Mouse (Mus musculus): ENCODE results near the gene Gtpbp3. TPM values are rescaled to one million over a fixed set of nuclear protein-coding genes. Genes with fewer than 3 reads are reported as not detected.
A peak's percentile ranks its signal among the peaks of the same experiment; 100 is the strongest.

Gene Gtpbp3
- polyA plus RNA-seq, 1 experiment: 6.1 TPM

DNA sequence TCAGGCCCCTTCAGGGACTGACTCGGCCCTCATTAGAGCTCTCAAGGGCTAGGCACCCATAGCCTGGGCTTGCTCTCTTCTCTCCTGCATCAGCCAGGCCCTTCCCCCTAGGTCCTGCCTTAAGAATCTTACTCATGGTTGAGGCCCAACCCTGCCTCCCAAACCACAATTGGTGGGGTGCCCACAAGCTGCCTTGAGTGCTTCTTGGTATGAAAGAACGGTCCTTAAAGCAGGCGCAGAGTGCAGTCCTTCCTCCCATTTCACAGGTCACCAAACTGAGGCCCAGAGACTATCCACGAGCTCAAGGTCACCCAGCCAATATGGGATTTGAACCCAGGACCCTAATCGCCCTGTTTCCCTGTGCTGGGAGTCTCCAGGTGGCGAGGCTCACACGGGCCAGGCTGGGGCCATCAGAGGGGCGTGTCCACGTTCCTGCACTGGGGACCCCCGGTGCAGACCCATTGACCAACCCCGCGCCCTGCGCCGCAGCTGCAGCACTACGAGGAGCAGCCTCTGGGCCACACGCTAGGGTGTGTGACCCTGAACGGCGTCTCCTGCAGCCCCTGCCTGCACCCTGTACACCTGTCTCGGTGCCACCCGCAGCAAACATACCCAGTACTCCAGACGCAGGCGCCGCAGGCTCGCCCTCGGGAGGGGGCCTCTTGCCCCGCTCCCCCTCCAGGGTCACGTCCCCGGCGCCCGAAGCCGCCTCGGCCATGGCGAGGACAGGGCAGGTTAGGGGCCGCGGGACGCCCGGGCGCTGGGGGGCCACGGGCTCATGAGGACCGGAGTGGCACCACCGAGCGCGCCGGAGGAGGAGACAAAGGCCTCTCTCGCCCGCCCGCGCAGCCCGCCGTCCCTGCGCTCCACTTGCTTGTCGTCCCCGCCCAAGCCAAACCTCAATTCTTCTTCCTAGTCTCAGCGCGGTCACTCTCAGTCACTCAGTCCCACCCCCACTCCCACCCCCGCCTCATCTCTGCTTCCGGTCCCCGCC is 2.5 kb upstream of the Gtpbp3 start, which contains the start of gene Ano8:
Gene Ano8, minus strand, starts transcription at position 822 of the 994 bp plus-strand sequence.
- TF ChIP-seq CTCF (IDR thresholded peaks at IDR 0.05; ENCODE audit: control insufficient read depth, insufficient read depth, insufficient replicate concordance, low read depth, low read length) (no peak), POLR2A (IDR thresholded peaks at IDR 0.05; ENCODE audit: control insufficient read depth, low read depth, low read length) (no peak)
- H3K4me1 ChIP-seq (ENCODE audit: control insufficient read depth, insufficient read depth, low read length): peaks cover 39% of the 10 kb centered on the region
- no peaks in the 10 kb centered on the region for H3K36me3 ChIP-seq (ENCODE audit: control insufficient read depth, insufficient read depth, low read length)

DNA sequence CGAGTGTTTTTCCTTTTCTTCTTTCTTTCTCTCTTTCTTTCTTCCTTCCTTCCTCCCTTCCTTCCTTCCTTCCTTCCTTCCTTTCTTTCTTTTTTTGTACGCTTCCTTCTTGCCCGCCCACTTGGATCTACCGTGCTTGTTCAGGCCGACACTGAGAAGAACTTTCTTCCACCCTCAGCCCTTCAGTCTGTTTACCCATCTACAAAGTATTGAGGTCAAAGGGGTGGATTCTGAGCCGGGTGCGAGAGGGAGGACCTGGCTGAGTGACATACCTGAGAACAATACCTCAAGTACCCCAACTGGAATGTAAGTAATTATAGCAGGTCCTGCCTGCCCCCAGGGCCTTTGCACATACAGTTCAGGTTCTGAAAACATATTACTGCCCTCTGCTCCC is 1.8 kb upstream of the Gtpbp3 start:
- Histone ChIP-seq H3K27ac (ENCODE audit: control insufficient read depth, insufficient read depth, low read depth, low read length) (no peak overlapping the region), H3K27me3 (ENCODE audit: control insufficient read depth, insufficient read depth, low read length) (no peaks in the 10 kb centered on the region), H3K4me3 (ENCODE audit: control insufficient read depth, low read depth, low read length) (no peak overlapping the region), H3K36me3 (ENCODE audit: control insufficient read depth, insufficient read depth, low read length) (no peaks in the 10 kb centered on the region), H3K4me1 (ENCODE audit: control insufficient read depth, insufficient read depth, low read length) (peaks cover 35% of the 10 kb centered on the region)
- TF ChIP-seq CTCF (IDR thresholded peaks at IDR 0.05; ENCODE audit: control insufficient read depth, insufficient read depth, insufficient replicate concordance, low read depth, low read length): no peak
- TF ChIP-seq POLR2A (IDR thresholded peaks at IDR 0.05; ENCODE audit: control insufficient read depth, low read depth, low read length): no peak

More for the DNA sequence above, 2.5 kb upstream of the Gtpbp3 start, which contains the start of gene Ano8:
- Histone ChIP-seq H3K27me3 (ENCODE audit: control insufficient read depth, insufficient read depth, low read length) (no peaks in the 10 kb centered on the region), H3K27ac (ENCODE audit: control insufficient read depth, insufficient read depth, low read depth, low read length) (no peak within 1 kb of the TSS), H3K4me3 (ENCODE audit: control insufficient read depth, low read depth, low read length) (peak within 1 kb of the TSS; percentile 57)

DNA sequence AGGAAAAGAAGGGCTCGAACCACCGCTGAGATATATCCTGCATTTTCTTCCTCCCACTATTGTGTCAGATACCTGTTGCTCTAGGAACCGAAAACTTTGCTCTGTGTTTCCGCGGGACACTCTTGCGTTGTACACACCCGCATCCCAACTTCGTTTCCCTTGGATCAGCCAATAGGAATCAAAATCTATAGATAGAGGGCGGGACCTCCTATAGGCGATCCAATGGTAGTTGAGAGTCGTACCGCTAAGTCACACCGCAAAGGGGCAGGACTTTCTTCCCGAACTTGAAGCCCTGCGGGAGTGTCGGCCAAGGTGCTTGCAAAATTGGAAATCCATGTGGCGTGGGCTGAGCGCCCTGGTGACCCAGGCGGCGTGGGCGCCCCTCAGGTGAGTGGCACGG is 551 bp downstream of the Gtpbp3 start:
- H3K27me3 ChIP-seq (ENCODE audit: control insufficient read depth, insufficient read depth, low read length): no peaks in the 10 kb centered on the region
- TF ChIP-seq POLR2A (IDR thresholded peaks at IDR 0.05; ENCODE audit: control insufficient read depth, low read depth, low read length) (peak; percentile 64), CTCF (IDR thresholded peaks at IDR 0.05; ENCODE audit: control insufficient read depth, insufficient read depth, insufficient replicate concordance, low read depth, low read length) (0 out of 2 replicates have a peak, but pooled peaks have one; percentile 11)
- peaks cover 3% of the 10 kb centered on the region for H3K36me3 ChIP-seq (ENCODE audit: control insufficient read depth, insufficient read depth, low read length)
- H3K4me3 ChIP-seq (ENCODE audit: control insufficient read depth, low read depth, low read length): peak overlapping the region; percentile 88
- no peak overlapping the region; the same call in 1 of the 2 replicates for H3K27ac ChIP-seq (ENCODE audit: control insufficient read depth, insufficient read depth, low read depth, low read length)
- peaks cover 30% of the 10 kb centered on the region for H3K4me1 ChIP-seq (ENCODE audit: control insufficient read depth, insufficient read depth, low read length)

DNA sequence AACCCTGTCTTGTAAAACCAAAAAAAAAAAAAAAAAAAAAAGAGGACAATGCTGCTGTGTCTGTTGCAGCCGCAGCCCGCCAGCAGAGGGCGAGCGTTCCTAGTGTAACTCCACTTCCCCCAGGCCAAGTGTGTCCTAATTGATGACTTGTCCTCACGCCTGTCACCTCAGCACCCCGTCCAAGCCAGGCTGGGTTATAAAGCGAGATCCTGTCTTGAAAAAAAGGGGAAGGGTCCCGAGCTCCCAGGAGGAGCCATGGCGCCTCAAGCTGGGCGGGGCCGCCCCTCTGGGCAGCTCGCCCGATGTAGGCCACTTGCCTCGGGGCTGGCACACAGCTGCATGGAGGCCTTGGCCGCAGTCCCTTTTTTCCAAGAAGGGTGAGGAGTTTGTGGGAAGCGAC is 7.1 kb downstream of the Gtpbp3 start:
- Histone ChIP-seq H3K27ac (ENCODE audit: control insufficient read depth, insufficient read depth, low read depth, low read length) (no peak overlapping the region), H3K4me1 (ENCODE audit: control insufficient read depth, insufficient read depth, low read length) (peaks cover 8% of the 10 kb centered on the region), H3K4me3 (ENCODE audit: control insufficient read depth, low read depth, low read length) (no peak overlapping the region), H3K36me3 (ENCODE audit: control insufficient read depth, insufficient read depth, low read length) (peaks cover 3% of the 10 kb centered on the region), H3K27me3 (ENCODE audit: control insufficient read depth, insufficient read depth, low read length) (no peaks in the 10 kb centered on the region)
- TF ChIP-seq CTCF (IDR thresholded peaks at IDR 0.05; ENCODE audit: control insufficient read depth, insufficient read depth, insufficient replicate concordance, low read depth, low read length): peak; percentile 75; the same call in 1 of the 2 replicates
- no peak for TF ChIP-seq POLR2A (IDR thresholded peaks at IDR 0.05; ENCODE audit: control insufficient read depth, low read depth, low read length)

DNA sequence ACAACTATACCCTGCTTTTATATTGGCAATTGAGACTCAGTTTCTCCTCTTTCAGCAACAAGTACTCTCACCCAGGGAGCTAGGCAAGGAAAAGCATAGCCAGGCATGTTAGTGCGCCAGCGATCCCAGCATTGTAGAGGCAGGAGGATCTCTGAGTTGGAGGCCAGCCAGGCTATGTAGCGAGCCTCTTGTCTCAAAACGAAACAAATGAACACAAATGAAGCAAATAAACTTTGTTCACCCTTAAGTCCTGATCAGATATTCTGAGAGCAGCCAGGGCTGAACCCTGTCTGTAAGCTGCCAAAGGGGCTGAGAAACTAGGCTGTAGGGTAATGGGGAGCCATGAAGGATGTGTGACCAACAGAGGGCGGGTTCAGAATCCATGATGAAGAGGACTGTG is 7.9 kb downstream of the Gtpbp3 start:
- Histone ChIP-seq H3K27ac (ENCODE audit: control insufficient read depth, insufficient read depth, low read depth, low read length) (peak overlapping the region; percentile 1; the same call in 1 of the 2 replicates), H3K4me1 (ENCODE audit: control insufficient read depth, insufficient read depth, low read length) (peaks cover 8% of the 10 kb centered on the region), H3K36me3 (ENCODE audit: control insufficient read depth, insufficient read depth, low read length) (peaks cover 3% of the 10 kb centered on the region), H3K27me3 (ENCODE audit: control insufficient read depth, insufficient read depth, low read length) (no peaks in the 10 kb centered on the region), H3K4me3 (ENCODE audit: control insufficient read depth, low read depth, low read length) (no peak overlapping the region)
- TF ChIP-seq CTCF (IDR thresholded peaks at IDR 0.05; ENCODE audit: control insufficient read depth, insufficient read depth, insufficient replicate concordance, low read depth, low read length) (no peak), POLR2A (IDR thresholded peaks at IDR 0.05; ENCODE audit: control insufficient read depth, low read depth, low read length) (no peak)

DNA sequence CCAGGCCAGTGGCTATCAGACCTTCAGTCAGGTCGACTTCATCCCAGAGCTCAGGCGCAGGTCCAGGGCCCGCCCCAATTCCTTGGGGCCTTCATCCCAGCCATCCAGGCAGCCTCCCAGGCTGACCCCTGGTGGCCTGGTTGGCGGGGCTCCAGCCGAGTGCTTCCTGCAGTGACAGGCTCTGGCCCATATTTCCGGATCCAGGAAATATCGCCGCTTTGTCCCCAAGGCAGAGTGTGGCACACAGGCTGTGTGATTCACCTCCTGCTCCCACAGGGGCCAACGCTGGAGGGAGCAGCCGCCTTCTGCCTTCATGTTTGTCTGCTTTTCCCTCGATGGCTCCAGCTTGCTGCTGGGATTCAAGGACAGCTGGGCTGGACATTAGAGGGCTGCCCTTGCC is 8.6 kb downstream of the Gtpbp3 start:
- H3K36me3 ChIP-seq (ENCODE audit: control insufficient read depth, insufficient read depth, low read length): peaks cover 3% of the 10 kb centered on the region
- no peak overlapping the region; the same call in 1 of the 2 replicates for H3K27ac ChIP-seq (ENCODE audit: control insufficient read depth, insufficient read depth, low read depth, low read length)
- TF ChIP-seq POLR2A (IDR thresholded peaks at IDR 0.05; ENCODE audit: control insufficient read depth, low read depth, low read length) (no peak), CTCF (IDR thresholded peaks at IDR 0.05; ENCODE audit: control insufficient read depth, insufficient read depth, insufficient replicate concordance, low read depth, low read length) (no peak)
- H3K4me3 ChIP-seq (ENCODE audit: control insufficient read depth, low read depth, low read length): no peak overlapping the region
- no peaks in the 10 kb centered on the region for H3K27me3 ChIP-seq (ENCODE audit: control insufficient read depth, insufficient read depth, low read length)
- H3K4me1 ChIP-seq (ENCODE audit: control insufficient read depth, insufficient read depth, low read length): peaks cover 8% of the 10 kb centered on the region

DNA sequence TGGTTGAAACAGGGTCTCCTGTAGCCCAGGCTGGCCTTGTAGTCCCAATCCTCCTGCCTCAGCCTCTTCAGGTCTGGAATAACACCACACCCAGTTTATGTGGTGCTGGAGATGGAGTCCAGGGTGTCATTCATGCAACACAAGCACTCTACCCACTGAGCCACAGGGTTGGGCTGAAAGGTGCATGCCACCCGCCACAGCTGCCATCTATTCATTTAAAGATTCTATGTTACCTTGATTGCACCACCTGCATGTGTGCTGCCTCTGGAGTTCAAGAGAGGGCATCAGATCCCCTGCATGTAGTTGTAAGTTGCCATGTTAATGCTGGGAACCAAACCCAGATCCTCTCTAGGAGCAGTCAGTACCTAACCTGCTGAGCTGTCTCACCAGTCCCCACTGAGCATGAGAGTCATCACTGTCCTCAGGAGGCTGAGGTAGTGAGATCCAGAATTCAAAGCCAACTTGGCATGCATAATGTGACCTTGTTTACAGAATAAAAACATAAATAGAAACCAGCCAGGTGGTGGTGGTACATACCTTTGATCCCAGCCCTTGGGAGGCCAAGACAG is 9.3 kb downstream of the Gtpbp3 start:
- H3K4me3 ChIP-seq (ENCODE audit: control insufficient read depth, low read depth, low read length): no peak overlapping the region
- H3K27me3 ChIP-seq (ENCODE audit: control insufficient read depth, insufficient read depth, low read length): no peaks in the 10 kb centered on the region
- TF ChIP-seq POLR2A (IDR thresholded peaks at IDR 0.05; ENCODE audit: control insufficient read depth, low read depth, low read length) (no peak), CTCF (IDR thresholded peaks at IDR 0.05; ENCODE audit: control insufficient read depth, insufficient read depth, insufficient replicate concordance, low read depth, low read length) (no peak)
- peaks cover 3% of the 10 kb centered on the region for H3K36me3 ChIP-seq (ENCODE audit: control insufficient read depth, insufficient read depth, low read length)
- no peak overlapping the region for H3K27ac ChIP-seq (ENCODE audit: control insufficient read depth, insufficient read depth, low read depth, low read length)
- H3K4me1 ChIP-seq (ENCODE audit: control insufficient read depth, insufficient read depth, low read length): peaks cover 8% of the 10 kb centered on the region

Data from testis, adult 2 months (tissue).